In genomic region chr2:25365091-25365761, GRCm38 (mm10) we compare ENCODE assay signal across 8 mouse cellular contexts. TPM values are rescaled to one million over a fixed set of nuclear protein-coding genes. Genes with fewer than 3 reads are reported as not detected.
DNase-seq lines count a peak whose midpoint lies in the region; ATAC-seq and TF ChIP-seq lines count a peak whose summit lies in the region.

Uap1l1 (minus strand) TSS chr2:25365682.

- WGBS in bone marrow, adult 2 months, result under 1% methylated on average over 54 of the region's 54 CpGs
- WGBS in forebrain, embryonic 12.5 days, result under 1% methylated on average over 54 of the region's 54 CpGs
- WGBS in neural tube, embryonic 13.5 days, result under 1% methylated on average over 47 of the region's 54 CpGs

- H3K27ac ChIP-seq in bone marrow, adult 2 months (ENCODE audit: control insufficient read depth, insufficient read depth, low read depth, low read length, poor library complexity), result peak within 1 kb of the TSS; percentile 96
- H3K27ac ChIP-seq in forebrain, embryonic 12.5 days, result no peak within 1 kb of the TSS
- 0 out of 2 replicates have a peak within 1 kb of the TSS, but pooled peaks have one; percentile 9 for H3K27ac ChIP-seq in neural tube, embryonic 13.5 days (replicated peaks)

- H3K4me3 ChIP-seq in C2C12 (ENCODE audit: insufficient read depth, poor library complexity, severe bottlenecking), result peak within 1 kb of the TSS; percentile 65
- H3K4me3 ChIP-seq in bone marrow, adult 2 months (replicated peaks; ENCODE audit: control insufficient read depth, low read depth, low read length), result peak within 1 kb of the TSS; percentile 83
- H3K4me3 ChIP-seq in forebrain, embryonic 12.5 days (replicated peaks), result peak within 1 kb of the TSS; percentile 52
- peak within 1 kb of the TSS; percentile 56 for H3K4me3 ChIP-seq in neural tube, embryonic 13.5 days

- intact Hi-C loops in heart, postnatal 10 days (cut with DNase I), result loop anchor here (5.0 kb wide), 1 partner anchor 37 kb away; no protein-coding TSS in a partner anchor

- peak within 1 kb of the TSS; percentile 97 for H3K4me2 ChIP-seq in forebrain, embryonic 12.5 days
- H3K4me2 ChIP-seq in neural tube, embryonic 13.5 days, result peak within 1 kb of the TSS; percentile 99

- TF ChIP-seq CTCF in C2C12 (IDR thresholded peaks at IDR 0.05; ENCODE audit: control insufficient read depth, insufficient read depth, insufficient read length), result no peak
- no peak for TF ChIP-seq CTCF in bone marrow, adult 2 months (IDR thresholded peaks at IDR 0.05; ENCODE audit: control insufficient read depth, insufficient read depth, low read length)

- H3K9ac ChIP-seq in forebrain, embryonic 12.5 days, result peak within 1 kb of the TSS; percentile 69
- peak within 1 kb of the TSS; percentile 79 for H3K9ac ChIP-seq in neural tube, embryonic 13.5 days

- H3K79me3 ChIP-seq in C2C12 (ENCODE audit: low read depth), result no peaks in the 10 kb centered on the region

- peaks cover 3% of the 10 kb centered on the region for H3K4me1 ChIP-seq in bone marrow, adult 2 months (ENCODE audit: control insufficient read depth, insufficient read depth, low read length)
- H3K4me1 ChIP-seq in forebrain, embryonic 12.5 days, result peaks cover 11% of the 10 kb centered on the region
- peaks cover 12% of the 10 kb centered on the region for H3K4me1 ChIP-seq in neural tube, embryonic 13.5 days (replicated peaks)

- no peaks in the 10 kb centered on the region for H3K27me3 ChIP-seq in C2C12 (ENCODE audit: control insufficient read depth, insufficient read depth, insufficient read length)
- peaks cover 57% of the 10 kb centered on the region for H3K27me3 ChIP-seq in forebrain, embryonic 12.5 days
- H3K27me3 ChIP-seq in neural tube, embryonic 13.5 days, result peaks cover 55% of the 10 kb centered on the region

- no peaks in the 10 kb centered on the region for H3K9me3 ChIP-seq in forebrain, embryonic 12.5 days
- no peaks in the 10 kb centered on the region for H3K9me3 ChIP-seq in neural tube, embryonic 13.5 days

- ATAC-seq in forebrain, embryonic 12.5 days (ENCODE audit: low FRiP score), result peak; percentile 59
- peak; percentile 75 for ATAC-seq in neural tube, embryonic 13.5 days (ENCODE audit: low read depth)

- H3K79me2 ChIP-seq in C2C12 (ENCODE audit: control insufficient read depth, insufficient read depth), result peaks cover 16% of the 10 kb centered on the region

- H3ac ChIP-seq in C2C12 (ENCODE audit: control insufficient read depth, insufficient read length, low read depth), result peak within 1 kb of the TSS; percentile 87

- H3K36me3 ChIP-seq in C2C12 (ENCODE audit: control insufficient read depth, insufficient read depth), result peaks cover 30% of the 10 kb centered on the region
- H3K36me3 ChIP-seq in forebrain, embryonic 12.5 days (replicated peaks), result no peaks in the 10 kb centered on the region
- no peaks in the 10 kb centered on the region for H3K36me3 ChIP-seq in neural tube, embryonic 13.5 days

- TF ChIP-seq POLR2A in bone marrow, adult 2 months (IDR thresholded peaks at IDR 0.05; ENCODE audit: borderline replicate concordance, control insufficient read depth, low read depth, low read length), result peak; percentile 83; the same call in 1 of the 2 replicates

- DNase-seq in heart, postnatal 10 days, result peak; percentile 81
- DNase-seq in kidney, postnatal 4 days, result peak; percentile 87 to 92
- peak; percentile 88 to 90 for DNase-seq in lung, adult 18-20 months
- DNase-seq in telencephalon, adult 2 months (ENCODE audit: low read depth, low spot score), result peak; percentile 13

TF ChIP-seq in C2C12, 6 proteins besides CTCF, POLR2A, EP300 and RAD21:
- TF ChIP-seq USF1 (IDR thresholded peaks at IDR 0.05; ENCODE audit: low read depth) (peak; percentile 75), MYOG (IDR thresholded peaks at IDR 0.05; ENCODE audit: control insufficient read depth, extremely low read depth, insufficient read length) (no peak)

RNA-seq across cellular contexts. Expression of gene Uap1l1, which starts in this region (rescaled TPM):
- polyA plus RNA-seq in C2C12 (2012; fragmentation: generic; extraction: Trizol), result 96.6 TPM
- polyA plus RNA-seq in bone marrow, adult 2 months (2011; ENCODE audit: insufficient read depth, insufficient read length, low replicate concordance, missing spikeins), result 20.1 and 62.6 TPM in 2 replicates
- 4.0 and 4.3 TPM in 2 replicates for polyA plus RNA-seq in forebrain, embryonic 12.5 days (2016; fragmentation: Nextera tagmentation; extraction: Ambion mirVana)
- 1 to 10 TPM; 7.1 to 9.4 TPM for total RNA-seq in heart, postnatal 10 days (2021)
- 6.0 and 8.5 TPM in 2 replicates for polyA plus RNA-seq in neural tube, embryonic 13.5 days (2015; fragmentation: Nextera tagmentation; extraction: Ambion mirVana)

Comparison
In these comparisons a context has a peak if more than half of its experiments do, and no peak if none do; other contexts are left out.
1. DNase-seq: peak in every context shown above with its lines; median percentile 90 in kidney, postnatal 4 days; 89 in lung, adult 18-20 months; 81 in heart, postnatal 10 days; 13 in telencephalon, adult 2 months.